Mouse (Mus musculus) mouse embryonic stem cell (cell line): Measurements from ENCODE around the gene Ccl20.

Experiments
- in situ Hi-C, 2 experiments: fragments of 300-500 bp; cut with MboI; formaldehyde crosslinking; loops; 1 replicate in 1 of 2; 3 replicates in 1 of 2; pipeline ENCODE4 v1.14.3; 2019 to 2020; ENCODE audit warnings: low sequenced_read_pairs in 2 of 2, low pct_unique_long_range_greater_than_20kb in 1 of 2, mixed read lengths in 1 of 2; ENCODE audit not compliant: unreplicated experiment in 1 of 2

Ccl20 gene

GRCm38 (mm10) chr1:83116447-83117137 is at the start of gene Ccl20:
TSS of gene Ccl20 (plus strand) at chr1:83116766.
- in situ Hi-C loops, result no loop called here

- in situ Hi-C loops, result no loop called here
Measured at GRCm38 (mm10) chr1:83067205-83067604, 49.4 kb upstream of the Ccl20 start.

- in situ Hi-C loops, result no loop called here
Measured at GRCm38 (mm10) chr1:83075526-83076189, 40.9 kb upstream of the Ccl20 start.

GRCm38 (mm10) chr1:83076190-83076917 is 40.2 kb upstream of the Ccl20 start:
- in situ Hi-C loops, result no loop called here

- in situ Hi-C loops, result no loop called here
Measured at GRCm38 (mm10) chr1:83077016-83077415, 39.5 kb upstream of the Ccl20 start.

GRCm38 (mm10) chr1:83084790-83085189 is 31.8 kb upstream of the Ccl20 start:
- in situ Hi-C loops, result no loop called here

- in situ Hi-C loops, result no loop called here
Measured at GRCm38 (mm10) chr1:83091268-83091667, 25.3 kb upstream of the Ccl20 start.

- in situ Hi-C loops, result no loop called here
Measured at GRCm38 (mm10) chr1:83096935-83097334, 19.6 kb upstream of the Ccl20 start.

- in situ Hi-C loops, result no loop called here
Measured at GRCm38 (mm10) chr1:83099160-83099559, 17.4 kb upstream of the Ccl20 start.

- in situ Hi-C loops, result no loop called here
Measured at GRCm38 (mm10) chr1:83099580-83100137, 16.9 kb upstream of the Ccl20 start.

GRCm38 (mm10) chr1:83101891-83102290 is 14.7 kb upstream of the Ccl20 start:
- in situ Hi-C loops, result no loop called here

GRCm38 (mm10) chr1:83105464-83105863 is 11.1 kb upstream of the Ccl20 start:
- in situ Hi-C loops, result no loop called here

GRCm38 (mm10) chr1:83107410-83107978 is 9.1 kb upstream of the Ccl20 start:
- in situ Hi-C loops, result no loop called here

- in situ Hi-C loops, result no loop called here
Measured at GRCm38 (mm10) chr1:83110992-83111391, 5.6 kb upstream of the Ccl20 start.

- in situ Hi-C loops, result no loop called here
Measured at GRCm38 (mm10) chr1:83111726-83112125, 4.8 kb upstream of the Ccl20 start.

- in situ Hi-C loops, result no loop called here
Measured at GRCm38 (mm10) chr1:83117217-83117616, 651 bp downstream of the Ccl20 start.

GRCm38 (mm10) chr1:83117661-83118060 is 1.1 kb downstream of the Ccl20 start:
- in situ Hi-C loops, result no loop called here

- in situ Hi-C loops, result no loop called here
Measured at GRCm38 (mm10) chr1:83119903-83120302, 3.3 kb downstream of the Ccl20 start.

GRCm38 (mm10) chr1:83120312-83120711 is 3.7 kb downstream of the Ccl20 start:
- in situ Hi-C loops, result no loop called here
